Mouse (Mus musculus): Measurements from ENCODE around the gene Fcgr4. TPM values are rescaled to one million over a fixed set of nuclear protein-coding genes. Genes with fewer than 3 reads are reported as not detected.
"Not testable (repeated sequence)": the region's sequence is repeated elsewhere in the genome, so short reads cannot be mapped to it uniquely, and the experiment has no call there.

Fcgr4 gene
- 1.5 and 2.4 TPM in 2 replicates for polyA plus RNA-seq (2014; fragmentation: Nextera tagmentation; extraction: Ambion mirVana)

- Histone ChIP-seq H3K27ac (ENCODE audit: low read depth, low read length) (no peak within 1 kb of the TSS), H3K4me1 (replicated peaks; ENCODE audit: control insufficient read depth, insufficient read depth, low read length) (no peaks in the 10 kb centered on the region; the same call in 1 of the 2 replicates), H3K4me2 (no peak within 1 kb of the TSS), H3K9ac (ENCODE audit: low read depth, low read length) (no peak within 1 kb of the TSS), H3K4me3 (ENCODE audit: low read depth, low read length) (no peak within 1 kb of the TSS), H3K27me3 (replicated peaks; ENCODE audit: control insufficient read depth, insufficient read depth, low read length) (no peaks in the 10 kb centered on the region), H3K9me3 (ENCODE audit: control insufficient read depth, low read length) (no peaks in the 10 kb centered on the region), H3K36me3 (ENCODE audit: control insufficient read depth, insufficient read depth, low read length) (no peaks in the 10 kb centered on the region)
- WGBS, result 54% methylated on average over 2 of the region's 2 CpGs
- no peak for ATAC-seq (replicated peaks; ENCODE audit: low FRiP score)
- no peak for DNase-seq (ENCODE audit: low spot score)
These were observed at the start of gene Fcgr4 for GRCm38 (mm10) chr1:171018737-171019136. TSS of gene Fcgr4 (plus strand) at chr1:171018920.

GRCm38 (mm10) chr1:170972494-170972893 lies 46.2 kb upstream of the Fcgr4 start:
- Histone ChIP-seq H3K4me3 (ENCODE audit: low read depth, low read length) (no peak overlapping the region), H3K27me3 (replicated peaks; ENCODE audit: control insufficient read depth, insufficient read depth, low read length) (no peaks in the 10 kb centered on the region), H3K27ac (ENCODE audit: low read depth, low read length) (no peak overlapping the region), H3K9ac (ENCODE audit: low read depth, low read length) (no peak overlapping the region), H3K4me2 (no peak overlapping the region), H3K9me3 (ENCODE audit: control insufficient read depth, low read length) (no peaks in the 10 kb centered on the region), H3K4me1 (replicated peaks; ENCODE audit: control insufficient read depth, insufficient read depth, low read length) (no peaks in the 10 kb centered on the region), H3K36me3 (ENCODE audit: control insufficient read depth, insufficient read depth, low read length) (no peaks in the 10 kb centered on the region)
- DNase-seq (ENCODE audit: low spot score) (no peak), ATAC-seq (replicated peaks; ENCODE audit: low FRiP score) (no peak)
- WGBS, result 73% methylated on average over 6 of the region's 6 CpGs

GRCm38 (mm10) chr1:170972936-170973335 lies 45.8 kb upstream of the Fcgr4 start:
- Histone ChIP-seq H3K4me2 (no peak overlapping the region), H3K9me3 (ENCODE audit: control insufficient read depth, low read length) (no peaks in the 10 kb centered on the region), H3K36me3 (ENCODE audit: control insufficient read depth, insufficient read depth, low read length) (no peaks in the 10 kb centered on the region), H3K9ac (ENCODE audit: low read depth, low read length) (no peak overlapping the region), H3K27ac (ENCODE audit: low read depth, low read length) (no peak overlapping the region), H3K4me1 (replicated peaks; ENCODE audit: control insufficient read depth, insufficient read depth, low read length) (no peaks in the 10 kb centered on the region), H3K4me3 (ENCODE audit: low read depth, low read length) (no peak overlapping the region), H3K27me3 (replicated peaks; ENCODE audit: control insufficient read depth, insufficient read depth, low read length) (no peaks in the 10 kb centered on the region)
- WGBS, result 63% methylated on average over 4 of the region's 4 CpGs
- DNase-seq (ENCODE audit: low spot score) (no peak), ATAC-seq (replicated peaks; ENCODE audit: low FRiP score) (no peak)

- 82% methylated on average over 8 of the region's 8 CpGs for WGBS
- H3K36me3 ChIP-seq (ENCODE audit: control insufficient read depth, insufficient read depth, low read length), result no peaks in the 10 kb centered on the region
- no peak for ATAC-seq (replicated peaks; ENCODE audit: low FRiP score)
- H3K4me3 ChIP-seq (ENCODE audit: low read depth, low read length), result no peak overlapping the region
- H3K4me2 ChIP-seq, result no peak overlapping the region
- H3K27ac ChIP-seq (ENCODE audit: low read depth, low read length), result no peak overlapping the region
- H3K4me1 ChIP-seq (replicated peaks; ENCODE audit: control insufficient read depth, insufficient read depth, low read length), result no peaks in the 10 kb centered on the region
- H3K9me3 ChIP-seq (ENCODE audit: control insufficient read depth, low read length), result no peaks in the 10 kb centered on the region
- H3K27me3 ChIP-seq (replicated peaks; ENCODE audit: control insufficient read depth, insufficient read depth, low read length), result no peaks in the 10 kb centered on the region
- DNase-seq (ENCODE audit: low spot score), result no peak
- H3K9ac ChIP-seq (ENCODE audit: low read depth, low read length), result no peak overlapping the region
These were observed 44.5 kb upstream of the Fcgr4 start for GRCm38 (mm10) chr1:170974171-170974570.

GRCm38 (mm10) chr1:170974736-170975135 lies 44.0 kb upstream of the Fcgr4 start:
- H3K9me3 ChIP-seq (ENCODE audit: control insufficient read depth, low read length), result no peaks in the 10 kb centered on the region
- ATAC-seq (replicated peaks; ENCODE audit: low FRiP score) (no peak), DNase-seq (ENCODE audit: low spot score) (no peak)
- no peak overlapping the region for H3K4me2 ChIP-seq
- H3K27ac ChIP-seq (ENCODE audit: low read depth, low read length), result no peak overlapping the region
- no peaks in the 10 kb centered on the region for H3K27me3 ChIP-seq (replicated peaks; ENCODE audit: control insufficient read depth, insufficient read depth, low read length)
- no peaks in the 10 kb centered on the region for H3K4me1 ChIP-seq (replicated peaks; ENCODE audit: control insufficient read depth, insufficient read depth, low read length)
- H3K4me3 ChIP-seq (ENCODE audit: low read depth, low read length), result no peak overlapping the region
- WGBS, result 95% methylated on average over 2 of the region's 2 CpGs
- no peak overlapping the region for H3K9ac ChIP-seq (ENCODE audit: low read depth, low read length)
- no peaks in the 10 kb centered on the region for H3K36me3 ChIP-seq (ENCODE audit: control insufficient read depth, insufficient read depth, low read length)

GRCm38 (mm10) chr1:170975350-170975749 lies 43.4 kb upstream of the Fcgr4 start:
- H3K27ac ChIP-seq (ENCODE audit: low read depth, low read length); H3K4me2 ChIP-seq; H3K4me1 ChIP-seq (replicated peaks; ENCODE audit: control insufficient read depth, insufficient read depth, low read length); H3K4me3 ChIP-seq (ENCODE audit: low read depth, low read length); H3K9me3 ChIP-seq (ENCODE audit: control insufficient read depth, low read length); H3K36me3 ChIP-seq (ENCODE audit: control insufficient read depth, insufficient read depth, low read length); H3K9ac ChIP-seq (ENCODE audit: low read depth, low read length); DNase-seq (ENCODE audit: low spot score); ATAC-seq (replicated peaks; ENCODE audit: low FRiP score); H3K27me3 ChIP-seq (replicated peaks; ENCODE audit: control insufficient read depth, insufficient read depth, low read length): not testable (repeated sequence)
- WGBS, result 72% methylated on average over 2 of the region's 2 CpGs

GRCm38 (mm10) chr1:170975751-170976161 lies 43.0 kb upstream of the Fcgr4 start:
- Histone ChIP-seq H3K9me3 (ENCODE audit: control insufficient read depth, low read length) (no peaks in the 10 kb centered on the region), H3K4me3 (ENCODE audit: low read depth, low read length) (no peak overlapping the region), H3K4me2 (no peak overlapping the region), H3K27me3 (replicated peaks; ENCODE audit: control insufficient read depth, insufficient read depth, low read length) (no peaks in the 10 kb centered on the region), H3K36me3 (ENCODE audit: control insufficient read depth, insufficient read depth, low read length) (no peaks in the 10 kb centered on the region), H3K27ac (ENCODE audit: low read depth, low read length) (no peak overlapping the region), H3K4me1 (replicated peaks; ENCODE audit: control insufficient read depth, insufficient read depth, low read length) (no peaks in the 10 kb centered on the region), H3K9ac (ENCODE audit: low read depth, low read length) (no peak overlapping the region)
- 52% methylated on average over 7 of the region's 7 CpGs for WGBS
- no peak for ATAC-seq (replicated peaks; ENCODE audit: low FRiP score)
- no peak for DNase-seq (ENCODE audit: low spot score)

GRCm38 (mm10) chr1:170976447-170976846 lies 42.3 kb upstream of the Fcgr4 start, which contains the start of gene Fcgr2b:
TSS of gene Fcgr2b (minus strand) at chr1:170976547.
- Histone ChIP-seq H3K4me1 (replicated peaks; ENCODE audit: control insufficient read depth, insufficient read depth, low read length) (no peaks in the 10 kb centered on the region), H3K9ac (ENCODE audit: low read depth, low read length) (no peak within 1 kb of the TSS), H3K9me3 (ENCODE audit: control insufficient read depth, low read length) (no peaks in the 10 kb centered on the region), H3K27ac (ENCODE audit: low read depth, low read length) (no peak within 1 kb of the TSS), H3K4me3 (ENCODE audit: low read depth, low read length) (no peak within 1 kb of the TSS), H3K27me3 (replicated peaks; ENCODE audit: control insufficient read depth, insufficient read depth, low read length) (no peaks in the 10 kb centered on the region), H3K4me2 (no peak within 1 kb of the TSS), H3K36me3 (ENCODE audit: control insufficient read depth, insufficient read depth, low read length) (no peaks in the 10 kb centered on the region)
- no peak for DNase-seq (ENCODE audit: low spot score)
- 83% methylated on average over 5 of the region's 5 CpGs for WGBS
- ATAC-seq (replicated peaks; ENCODE audit: low FRiP score), result no peak

GRCm38 (mm10) chr1:170978601-170979000 lies 40.1 kb upstream of the Fcgr4 start:
- Histone ChIP-seq H3K4me2 (no peak overlapping the region), H3K9me3 (ENCODE audit: control insufficient read depth, low read length) (no peaks in the 10 kb centered on the region), H3K4me1 (replicated peaks; ENCODE audit: control insufficient read depth, insufficient read depth, low read length) (no peaks in the 10 kb centered on the region), H3K4me3 (ENCODE audit: low read depth, low read length) (no peak overlapping the region), H3K27ac (ENCODE audit: low read depth, low read length) (no peak overlapping the region), H3K36me3 (ENCODE audit: control insufficient read depth, insufficient read depth, low read length) (no peaks in the 10 kb centered on the region), H3K27me3 (replicated peaks; ENCODE audit: control insufficient read depth, insufficient read depth, low read length) (no peaks in the 10 kb centered on the region), H3K9ac (ENCODE audit: low read depth, low read length) (no peak overlapping the region)
- DNase-seq (ENCODE audit: low spot score), result no peak
- ATAC-seq (replicated peaks; ENCODE audit: low FRiP score), result no peak
- WGBS, result 66% methylated on average over 4 of the region's 4 CpGs

Data from liver, embryonic 11.5 days (tissue).